Mouse (Mus musculus) liver, postnatal 0 days (tissue): ENCODE results near the gene Tmem161a.

Source experiments
- CTCF ChIP-seq: sonication (generic); IDR thresholded peaks from 2 replicates; pipeline ENCODE4 v1.5.1; 2016; ENCODE audit warnings: antibody characterized with exemption, low read depth
- EP300 ChIP-seq: IDR thresholded peaks from 2 replicates; pipeline ENCODE4 v1.6.1; 2016; ENCODE audit warnings: antibody characterized with exemption, low read depth, mild to moderate bottlenecking

DNA sequence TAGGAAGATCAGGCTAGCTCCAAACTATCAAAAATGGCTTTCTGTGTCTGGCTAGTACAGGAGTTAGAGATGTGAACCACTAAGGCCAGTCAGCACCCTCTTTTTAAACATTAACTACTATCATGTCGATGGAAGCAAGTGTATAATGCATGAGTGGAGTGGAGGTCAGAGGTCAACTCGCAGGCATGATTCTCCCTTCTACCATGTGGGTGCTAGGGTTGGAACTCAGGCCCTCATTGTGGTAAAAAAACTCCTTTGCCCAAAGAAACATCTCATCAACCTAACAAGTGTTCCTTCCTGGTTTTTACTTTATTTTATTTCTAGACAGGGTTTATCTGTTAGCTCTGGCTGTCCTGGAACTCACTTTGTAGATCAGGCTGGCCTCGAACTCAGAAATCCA is 1.4 kb upstream of the Tmem161a start:
- TF ChIP-seq CTCF = no peak
- TF ChIP-seq EP300 = no peak
